26 mouse cellular contexts compared by ENCODE assay signal in genomic region chr13:19138550-19138949, GRCm38 (mm10).
"Had no signal": no experiment of that assay in that cellular context is flagged by ENCODE, and none has a peak within 500 bp of the region (broad histone marks: within the 10 kb centered on the region; RNA-seq: fewer than 3 reads in every experiment).

No protein-coding gene starts in this region.

- H3K4me2 ChIP-seq: heart, embryonic 12.5 days; hindbrain, embryonic 13.5 days; hindbrain, embryonic 15.5 days; intestine, embryonic 15.5 days; limb, embryonic 13.5 days; limb, embryonic 15.5 days; liver, embryonic 12.5 days had no signal

- ATAC-seq: hindbrain, postnatal 0 days; intestine, postnatal 0 days; liver, embryonic 12.5 days had no signal

- H3K36me3 ChIP-seq: heart, embryonic 10.5 days; heart, embryonic 12.5 days; hindbrain, embryonic 10.5 days; intestine, embryonic 15.5 days; limb, embryonic 13.5 days; limb, embryonic 15.5 days; liver, embryonic 12.5 days had no signal

- H3K4me3 ChIP-seq: gastrocnemius, adult 2 months; heart, embryonic 10.5 days; heart, embryonic 12.5 days; hindbrain, embryonic 10.5 days; hindbrain, embryonic 13.5 days; hindbrain, embryonic 15.5 days; intestine, embryonic 15.5 days; limb, embryonic 13.5 days; limb, embryonic 15.5 days; liver, embryonic 12.5 days had no signal

- H3K9ac ChIP-seq: heart, embryonic 12.5 days; hindbrain, embryonic 13.5 days; hindbrain, embryonic 15.5 days; intestine, embryonic 15.5 days; limb, embryonic 13.5 days; limb, embryonic 15.5 days; liver, embryonic 14.5 days had no signal

- DNase-seq: gastrocnemius, adult 2 months; gastrocnemius, postnatal 10 days; gastrocnemius, postnatal 25 days; heart, adult 18-20 months; heart, postnatal 10 days; heart, postnatal 4 days; kidney, adult 18-20 months; kidney, adult 8-10 months; kidney, postnatal 10 days; kidney, postnatal 25 days; kidney, postnatal 4 days; layer of hippocampus, adult 9-11 months; layer of hippocampus, postnatal 36 days; left cerebral cortex, postnatal 4 days had no signal

- H3K27ac ChIP-seq: gastrocnemius, adult 2 months; heart, embryonic 10.5 days; hindbrain, embryonic 10.5 days; hindbrain, embryonic 13.5 days; hindbrain, embryonic 15.5 days; hindbrain, postnatal 0 days; intestine, embryonic 15.5 days; limb, embryonic 13.5 days; limb, embryonic 15.5 days; liver, embryonic 12.5 days; liver, embryonic 14.5 days had no signal

- H3K9me3 ChIP-seq: heart, embryonic 10.5 days; heart, embryonic 12.5 days; hindbrain, embryonic 10.5 days; hindbrain, embryonic 13.5 days; hindbrain, embryonic 15.5 days; intestine, embryonic 15.5 days; limb, embryonic 13.5 days; limb, embryonic 15.5 days; liver, embryonic 12.5 days had no signal

- H3K4me1 ChIP-seq: hindbrain, embryonic 13.5 days; hindbrain, embryonic 15.5 days; intestine, embryonic 15.5 days; limb, embryonic 15.5 days had no signal

- H3K27me3 ChIP-seq: heart, embryonic 12.5 days; hindbrain, embryonic 13.5 days; hindbrain, embryonic 15.5 days; intestine, embryonic 15.5 days; limb, embryonic 13.5 days; limb, embryonic 15.5 days; liver, embryonic 12.5 days had no signal
